Mouse (Mus musculus) embryonic fibroblast, embryonic 13.5 days (primary cell): Measurements from ENCODE around the gene Kcnj6.

ENCODE experiments used
- CTCF ChIP-seq: IDR thresholded peaks from 2 replicates; pipeline ENCODE4 v1.5.1; 2011; ENCODE audit warnings: mild to moderate bottlenecking, control low read depth, low read length, moderate library complexity, borderline replicate concordance; ENCODE audit not compliant: insufficient read depth
- POLR2A ChIP-seq: IDR thresholded peaks from 2 replicates; pipeline ENCODE4 v1.6.1; 2011; ENCODE audit warnings: low read depth, mild to moderate bottlenecking, control low read depth, low read length, moderate library complexity

DNA sequence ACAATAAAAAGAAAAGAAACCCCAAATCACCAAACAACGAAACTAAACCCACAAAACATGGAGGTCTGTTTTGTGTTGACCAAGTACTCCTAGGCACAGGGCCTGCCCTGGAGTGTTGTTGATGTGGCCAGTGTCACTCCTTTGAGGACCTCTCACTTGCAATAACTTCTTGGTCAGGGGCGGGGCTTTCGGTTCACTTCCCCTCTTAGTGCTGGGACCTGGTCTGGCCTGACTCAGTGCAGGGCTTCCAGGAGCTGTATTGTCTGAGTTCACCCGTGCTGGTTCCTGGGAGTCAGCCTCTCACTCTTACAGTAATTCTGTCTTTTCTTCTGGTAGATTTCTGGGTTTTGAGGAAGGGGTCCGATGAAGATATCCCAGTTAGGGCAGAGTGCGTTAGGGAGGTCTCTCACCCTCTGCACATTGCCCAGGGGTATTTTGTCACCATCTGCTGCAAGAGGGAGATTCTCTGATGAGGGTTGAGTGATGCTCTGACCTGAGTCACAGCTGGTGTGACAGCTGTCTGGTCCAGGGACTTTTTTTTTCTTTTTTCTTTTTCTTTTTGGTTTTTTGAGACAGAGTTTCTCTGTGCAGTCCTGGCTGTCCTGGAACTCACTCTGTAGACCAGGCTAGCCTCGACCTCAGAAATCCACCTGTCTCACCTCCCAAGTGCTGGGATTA is 276.9 kb downstream of the Kcnj6 start:
- TF ChIP-seq CTCF, result no peak
- no peak for TF ChIP-seq POLR2A
